Mouse (Mus musculus): ENCODE data around the gene Glra4.

GRCm38 (mm10) chrX:136828610-136829009, 48.7 kb upstream of the Glra4 start:
- TF ChIP-seq CTCF (IDR thresholded peaks at IDR 0.05; ENCODE audit: low read depth, low read length) (no peak), EP300 (IDR thresholded peaks at IDR 0.05; ENCODE audit: insufficient read depth, low read depth, low read length) (peak; percentile 53; the same call in 1 of the 2 replicates)

All from ES-Bruce4 (cell line).